Mouse (Mus musculus): ENCODE measurements around the gene Stradb.

The Stradb gene

GRCm38 (mm10) chr1:58961152-58961893 lies 12.0 kb upstream of the Stradb start:
- DNase-seq: no peak

DNA sequence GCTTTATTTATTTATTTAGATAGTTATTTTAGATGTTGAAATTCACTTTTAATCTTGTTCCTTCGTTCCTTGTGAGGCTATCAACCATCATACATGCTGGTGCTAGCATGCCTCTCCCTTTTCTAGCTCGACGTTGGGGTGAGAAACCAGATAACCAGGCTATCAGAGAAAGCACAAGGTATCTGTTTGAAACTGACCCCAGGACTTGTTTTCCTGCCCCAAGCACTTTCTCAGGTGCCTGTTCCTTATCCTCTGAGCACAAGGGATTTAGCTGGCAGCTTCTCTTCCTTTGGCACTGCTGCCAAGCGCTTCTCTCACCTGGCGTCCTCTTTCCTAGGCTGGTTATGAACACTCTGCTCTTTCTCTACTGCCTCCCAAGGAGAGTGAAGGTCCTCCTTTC lies 10.9 kb upstream of the Stradb start:
- DNase-seq: no peak

DNA sequence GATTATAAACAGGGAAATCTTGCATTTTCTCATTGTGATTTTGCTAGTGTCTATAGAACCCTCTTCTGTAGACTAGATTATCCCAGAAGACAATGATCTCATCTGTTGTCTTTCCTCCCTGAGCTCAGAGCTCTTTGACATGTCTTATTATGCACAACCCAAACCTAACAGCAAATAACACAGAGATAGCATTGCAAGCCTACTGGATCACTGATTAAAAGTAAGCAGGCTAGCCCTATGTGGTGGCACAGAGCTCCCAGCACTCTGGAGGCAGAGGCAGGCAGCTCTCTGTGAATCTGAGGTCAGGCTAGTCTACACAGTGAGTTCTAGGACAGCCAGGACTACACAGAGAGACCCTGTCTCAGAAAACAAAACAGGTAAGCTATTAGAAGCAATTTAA lies 10.5 kb upstream of the Stradb start:
- DNase-seq: no peak

DNA sequence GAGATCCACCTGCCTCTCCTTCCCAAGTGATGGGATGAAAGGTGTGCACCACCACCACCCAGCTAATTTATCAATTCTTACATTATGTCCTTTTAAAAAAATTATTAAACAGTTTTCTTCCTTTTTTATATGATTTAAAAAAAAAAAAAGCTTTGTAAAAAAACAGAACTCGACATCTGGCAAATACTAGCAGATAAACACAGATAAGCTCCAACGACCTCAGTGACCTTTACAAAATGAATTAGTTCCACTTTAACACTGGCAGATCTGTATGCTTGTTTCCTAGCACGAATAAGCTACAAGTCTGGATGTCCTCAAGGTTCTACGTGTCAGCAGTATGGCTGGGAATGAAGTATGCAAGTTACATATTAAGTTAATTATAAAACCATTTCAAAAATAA lies 5.8 kb upstream of the Stradb start:
- DNase-seq: no peak

GRCm38 (mm10) chr1:58970054-58970453 lies 3.3 kb upstream of the Stradb start:
- DNase-seq: no peak

- DNase-seq: no peak
Measured at GRCm38 (mm10) chr1:58971097-58971496, 2.2 kb upstream of the Stradb start.

- DNase-seq: no peak
Measured at GRCm38 (mm10) chr1:58972851-58973365, 414 bp upstream of the Stradb start.

DNA sequence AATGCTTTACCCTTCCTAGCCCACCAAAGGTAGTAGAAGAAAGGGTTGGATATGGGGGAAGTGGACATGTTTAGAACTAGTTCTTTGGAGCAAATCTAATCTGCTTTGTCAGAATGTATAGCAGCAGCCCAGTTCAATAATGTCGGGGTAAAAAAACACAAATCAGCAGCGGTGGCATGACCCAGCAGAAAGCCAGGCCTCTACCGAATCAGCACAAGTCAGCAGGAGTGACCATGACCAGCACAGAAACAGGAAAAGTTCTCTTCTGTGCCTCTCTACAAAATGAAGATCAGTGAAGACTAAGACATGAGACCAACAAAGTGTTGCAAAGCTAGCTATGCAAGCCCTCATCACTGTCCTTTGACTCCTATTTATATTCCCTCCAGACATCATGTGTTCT lies 9.0 kb downstream of the Stradb start:
- DNase-seq: no peak

- DNase-seq: no peak
Measured at GRCm38 (mm10) chr1:58984586-58984985, 11.3 kb downstream of the Stradb start.

DNA sequence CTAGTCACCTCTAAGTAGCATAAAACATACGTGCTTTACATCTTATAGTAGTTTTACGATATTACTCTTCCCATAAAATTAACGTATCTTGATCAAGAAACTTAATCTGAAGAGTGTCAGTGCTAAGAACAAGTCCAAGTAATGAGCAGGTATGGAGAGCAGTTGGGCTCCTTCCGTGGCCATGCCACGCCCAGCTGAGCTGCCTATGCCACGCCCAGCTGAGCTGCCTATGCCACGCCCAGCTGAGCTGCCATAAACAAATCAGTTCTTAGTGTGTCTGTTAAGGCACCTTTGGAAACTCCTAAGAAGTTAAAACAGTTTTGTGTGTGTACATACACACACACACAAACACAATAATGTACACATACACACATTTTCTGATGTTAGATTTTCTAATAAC lies 19.8 kb downstream of the Stradb start:
- DNase-seq: no peak

GRCm38 (mm10) chr1:58993723-58994122 lies 20.4 kb downstream of the Stradb start:
- no peak for DNase-seq

DNA sequence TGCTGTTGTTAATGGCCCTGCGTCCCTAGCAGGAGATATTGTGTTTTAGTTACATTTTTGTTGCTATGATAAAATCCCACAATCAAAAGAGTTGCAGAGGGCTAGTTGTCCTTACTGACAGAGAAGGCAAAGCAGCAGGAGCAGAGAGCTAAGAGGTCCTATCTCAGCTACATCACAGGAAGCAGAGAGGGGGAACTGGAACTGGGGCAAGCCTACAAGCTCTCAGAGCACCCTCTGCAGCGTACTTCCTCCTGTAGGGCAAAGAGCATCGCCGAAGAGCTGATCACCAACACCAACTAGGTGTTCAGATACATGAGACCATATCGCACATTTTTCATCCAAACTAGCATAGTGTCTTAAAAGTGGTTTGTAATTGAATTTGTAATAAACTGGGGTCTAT lies 22.0 kb downstream of the Stradb start:
- no peak for DNase-seq

- peak; percentile 10 for DNase-seq
Measured at GRCm38 (mm10) chr1:59009250-59009649, 35.9 kb downstream of the Stradb start.

DNA sequence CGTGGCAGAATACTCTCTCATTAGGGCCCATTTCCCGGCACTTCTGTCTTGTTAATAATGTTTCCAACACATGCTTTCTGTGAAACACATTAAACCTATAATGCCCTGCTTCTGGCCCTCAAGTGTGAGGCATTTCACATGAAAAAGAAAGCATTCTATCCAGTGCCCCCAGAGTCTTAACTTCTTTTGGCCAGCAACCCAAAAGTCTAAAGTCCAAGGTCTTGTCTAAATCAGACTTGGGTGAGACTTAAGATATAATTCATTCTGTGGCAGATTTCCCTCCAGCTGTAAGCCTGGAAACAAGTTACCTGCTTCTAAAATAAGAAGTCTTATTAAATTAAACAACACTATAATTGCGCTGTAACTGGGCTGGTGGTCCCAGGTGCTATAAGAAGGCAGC lies 48.2 kb downstream of the Stradb start:
- no peak for DNase-seq

- DNase-seq: no peak
Measured at GRCm38 (mm10) chr1:59037723-59038122, 64.4 kb downstream of the Stradb start.
